Mouse (Mus musculus) ES-E14 (cell line): Measurements from ENCODE around the gene Frat1. TPM values are rescaled to one million over a fixed set of nuclear protein-coding genes. Genes with fewer than 3 reads are reported as not detected.

Source experiments
- DNase-seq: peaks from one replicate; pipeline ENCODE4 v3.0.0-alpha.2; 2013; ENCODE audit warnings: low read depth, low spot score
- H3K27ac ChIP-seq: 2 replicates; pipeline ENCODE4 v1.5.1; 2012; ENCODE audit warnings: low read depth, mild to moderate bottlenecking, low read length, moderate library complexity, mixed read lengths; ENCODE audit not compliant: poor library complexity, insufficient read depth, severe bottlenecking
- H3K36me3 ChIP-seq: 2 replicates; pipeline ENCODE4 v1.6.1; 2012; ENCODE audit warnings: mild to moderate bottlenecking, low read length, moderate library complexity, mixed read lengths; ENCODE audit not compliant: control insufficient read depth, poor library complexity, insufficient read depth, severe bottlenecking
- H3K4me1 ChIP-seq, 2 experiments: fragments of 150-350 bp in 1 of 2; sonication (generic) in 1 of 2; 2 replicates each; pipeline ENCODE4 v1.6.1; 2012; ENCODE audit warnings: low read length in 2 of 2, mild to moderate bottlenecking in 1 of 2, mixed read lengths in 1 of 2; ENCODE audit not compliant: control insufficient read depth in 2 of 2, insufficient read depth in 2 of 2, poor library complexity in 1 of 2
- H3K4me3 ChIP-seq, 2 experiments: fragments of 150-350 bp in 1 of 2; sonication (generic) in 1 of 2; 2 replicates each; pipeline ENCODE4 v1.5.1; 2012; ENCODE audit warnings: low read length in 2 of 2, low read depth in 1 of 2, mild to moderate bottlenecking in 1 of 2, mixed read lengths in 1 of 2; ENCODE audit not compliant: insufficient read depth in 1 of 2, poor library complexity in 1 of 2, severe bottlenecking in 1 of 2
- H3K9ac ChIP-seq: 2 replicates; pipeline ENCODE4 v1.6.1; 2012; ENCODE audit warnings: low read depth, mild to moderate bottlenecking, low read length, mixed read lengths; ENCODE audit not compliant: poor library complexity, insufficient read depth, severe bottlenecking
- H3K9me3 ChIP-seq: fragments of 150-350 bp; sonication (generic); 2 replicates; pipeline ENCODE4 v1.6.1; 2012; ENCODE audit warnings: low read depth, mild to moderate bottlenecking, low read length; ENCODE audit not compliant: control insufficient read depth, insufficient read depth
- CHD2 ChIP-seq: IDR thresholded peaks from 2 replicates; pipeline ENCODE4 v1.6.1; 2014; ENCODE audit warnings: mild to moderate bottlenecking, low read depth, low read length, inconsistent platforms
- HCFC1 ChIP-seq: IDR thresholded peaks from 2 replicates; pipeline ENCODE4 v1.6.1; 2012; ENCODE audit warnings: low read length, inconsistent platforms, borderline replicate concordance; ENCODE audit not compliant: insufficient read depth
- MAFK ChIP-seq: IDR thresholded peaks from 2 replicates; pipeline ENCODE4 v1.6.1; 2014; ENCODE audit warnings: mild to moderate bottlenecking, low read depth, low read length, inconsistent platforms; ENCODE audit not compliant: insufficient read depth
- ZC3H11A ChIP-seq: IDR thresholded peaks from 2 replicates; pipeline ENCODE4 v1.6.1; 2012; ENCODE audit warnings: low read depth, mild to moderate bottlenecking, inconsistent platforms, low read length, borderline replicate concordance
- ZNF384 ChIP-seq: IDR thresholded peaks from 2 replicates; pipeline ENCODE4 v1.6.1; 2012; ENCODE audit warnings: low read depth, low read length, inconsistent platforms
- in situ Hi-C, 2 experiments: fragments of 600-800 bp; cut with MboI; formaldehyde crosslinking; loops; one replicate each; pipeline ENCODE4 v1.15.1; 2025; ENCODE audit warnings: low sequenced_read_pairs in 2 of 2, inconsistent platforms in 1 of 2; ENCODE audit not compliant: unreplicated experiment in 2 of 2
- total RNA-seq: library from RNA; depleted of rRNA; stranded (reverse); fragments of 300-350 nt; gene quantifications from 2 replicates; pipeline ENCODE4 v1.2.3, GENCODE M21; 2012

Gene Frat1
- total RNA-seq, 1 experiment = 2.5 TPM

- DNase-seq = no peak
- in situ Hi-C loops = no loop called here
- H3K4me1 ChIP-seq = peaks cover 0 to 9% of the 10 kb centered on the region in 2 experiments; a peak in 1 of 4 replicates
- H3K27ac ChIP-seq = no peak overlapping the region
- H3K4me3 ChIP-seq = no peak overlapping the region
- no peaks in the 10 kb centered on the region for H3K36me3 ChIP-seq
- no peak for TF ChIP-seq ZC3H11A
- H3K9ac ChIP-seq = no peak overlapping the region
- H3K9me3 ChIP-seq = no peaks in the 10 kb centered on the region
These were observed 2.9 kb downstream of the Frat1 start for GRCm38 (mm10) chr19:41832501-41833201.

GRCm38 (mm10) chr19:41835407-41835806 lies 5.6 kb downstream of the Frat1 start:
- H3K27ac ChIP-seq = no peak overlapping the region
- no peaks in the 10 kb centered on the region for H3K36me3 ChIP-seq
- H3K4me1 ChIP-seq = peaks cover 0 to 6% of the 10 kb centered on the region in 2 experiments; a peak in 1 of 4 replicates
- DNase-seq = no peak
- no peak overlapping the region for H3K4me3 ChIP-seq
- no peaks in the 10 kb centered on the region for H3K9me3 ChIP-seq
- in situ Hi-C loops = no loop called here
- no peak overlapping the region for H3K9ac ChIP-seq
- no peak for TF ChIP-seq HCFC1
- TF ChIP-seq CHD2 = no peak
- no peak for TF ChIP-seq ZC3H11A
- TF ChIP-seq ZNF384 = no peak
- TF ChIP-seq MAFK = no peak

- H3K27ac ChIP-seq = no peak overlapping the region
- H3K36me3 ChIP-seq = no peaks in the 10 kb centered on the region
- H3K4me1 ChIP-seq = peaks cover 0 to 6% of the 10 kb centered on the region in 2 experiments; a peak in 1 of 4 replicates
- no peak overlapping the region for H3K4me3 ChIP-seq
- in situ Hi-C loops = no loop called here
- H3K9me3 ChIP-seq = no peaks in the 10 kb centered on the region
- no peak for DNase-seq
- TF ChIP-seq CHD2 (no peak), ZNF384 (no peak), MAFK (no peak), ZC3H11A (no peak), HCFC1 (no peak)
- no peak overlapping the region for H3K9ac ChIP-seq
These were observed 6.0 kb downstream of the Frat1 start for GRCm38 (mm10) chr19:41835816-41836215.

GRCm38 (mm10) chr19:41836719-41837118 lies 6.9 kb downstream of the Frat1 start:
- in situ Hi-C loops = no loop called here
- H3K27ac ChIP-seq = no peak overlapping the region
- peaks cover 0 to 4% of the 10 kb centered on the region in 2 experiments; a peak in 1 of 4 replicates for H3K4me1 ChIP-seq
- H3K36me3 ChIP-seq = no peaks in the 10 kb centered on the region
- H3K9me3 ChIP-seq = no peaks in the 10 kb centered on the region
- H3K4me3 ChIP-seq = no peak overlapping the region
- H3K9ac ChIP-seq = no peak overlapping the region
- TF ChIP-seq MAFK = no peak
- TF ChIP-seq ZNF384 = no peak
- TF ChIP-seq ZC3H11A = no peak
- no peak for TF ChIP-seq HCFC1
- TF ChIP-seq CHD2 = no peak
- no peak for DNase-seq
